Mouse (Mus musculus) heart, adult 2 months (tissue): ENCODE measurements around the gene Lrp3. TPM values are rescaled to one million over a fixed set of nuclear protein-coding genes. Genes with fewer than 3 reads are reported as not detected.
"Not testable (repeated sequence)": the region's sequence is repeated elsewhere in the genome, so short reads cannot be mapped to it uniquely, and the experiment has no call there.

Experiments used
- DNase-seq, 2 experiments: peaks; one replicate each; pipeline ENCODE4 v3.0.0; 2021
- H3K27ac ChIP-seq: fragments of 200-600 bp; 2 replicates; pipeline ENCODE4 v1.8.1; 2022
- H3K27me3 ChIP-seq: fragments of 200-500 bp; 2 replicates; pipeline ENCODE4 v1.6.1; 2012; ENCODE audit warnings: mild to moderate bottlenecking, low read length, inconsistent platforms, mixed read lengths; ENCODE audit not compliant: control insufficient read depth, insufficient read depth
- H3K36me3 ChIP-seq: fragments of 200-500 bp; 2 replicates; pipeline ENCODE4 v1.6.1; 2012; ENCODE audit warnings: low read length, inconsistent platforms; ENCODE audit not compliant: control insufficient read depth, insufficient read depth
- H3K4me1 ChIP-seq: fragments of 200-500 bp; 2 replicates; pipeline ENCODE4 v1.6.1; 2011; ENCODE audit warnings: low read length; ENCODE audit not compliant: control insufficient read depth, insufficient read depth
- H3K4me3 ChIP-seq: fragments of 200-600 bp; 2 replicates; pipeline ENCODE4 v1.8.1; 2022
- H3K79me2 ChIP-seq: fragments of 200-500 bp; replicated peaks from 2 replicates; pipeline ENCODE4 v1.6.1; 2012; ENCODE audit warnings: mild to moderate bottlenecking, inconsistent platforms, low read length, moderate library complexity, mixed read lengths; ENCODE audit not compliant: control insufficient read depth, insufficient read depth
- H3K9ac ChIP-seq: fragments of 200-500 bp; 2 replicates; pipeline ENCODE4 v1.6.1; 2012; ENCODE audit warnings: low read depth, mild to moderate bottlenecking, control low read depth, inconsistent platforms, low read length, mixed read lengths
- CTCF ChIP-seq: fragments of 200-600 bp; IDR thresholded peaks from 2 replicates; pipeline ENCODE4 v1.8.1; 2022; ENCODE audit warnings: antibody characterized with exemption, mild to moderate bottlenecking, moderate library complexity
- EP300 ChIP-seq: fragments of 200-500 bp; IDR thresholded peaks from 2 replicates; pipeline ENCODE4 v1.6.1; 2011; ENCODE audit warnings: low read depth, low read length, control low read depth; ENCODE audit not compliant: insufficient read depth
- POLR2A ChIP-seq: fragments of 200-500 bp; IDR thresholded peaks from 2 replicates; pipeline ENCODE4 v1.6.1; 2011; ENCODE audit warnings: mild to moderate bottlenecking, low read depth, low read length, control low read depth; ENCODE audit not compliant: insufficient read depth
- WGBS: fragments of 180-500 bp; shearing (Covaris S2); methylation state at CpG from one replicate; pipeline ENCODE4 v1.1.7; 2018; 5-methylcytosine and 5-hydroxymethylcytosine counted together
- intact Hi-C: fragments of 180-260 bp; cut with DNase I; formaldehyde crosslinking; loops from one replicate; pipeline ENCODE4 v1.15.1; 2025
- long read RNA-seq: library from polyadenylated mRNA; stranded (forward); transcript quantifications from one replicate; pipeline ENCODE4 v2.0.0, GENCODE M21; 2021
- polyA plus RNA-seq: library from polyadenylated mRNA; depleted of rRNA; stranded (reverse); fragments of >200 nt; gene quantifications from 2 replicates; pipeline ENCODE4 v1.2.3, GENCODE M21; 2012; rRNA removed
- total RNA-seq, 2 experiments: library from RNA; stranded (reverse); gene quantifications; 2 replicates each; pipeline ENCODE4 v1.2.3; 2021

The Lrp3 gene
- 1 to 10 TPM; 6.7 to 7.4 TPM for total RNA-seq
- polyA plus RNA-seq = 9.4 and 10.7 TPM in 2 replicates
- long read RNA-seq, full-length matches to known transcripts = 12 of 17 reads
- long read RNA-seq, partial matches to known transcripts = 2 of 17 reads
- long read RNA-seq, other reads (novel, unspliced or antisense) = 3 of 17 reads

GRCm38 (mm10) chr7:35215225-35215624, at the start of gene Lrp3:
Gene Lrp3, minus strand, starts transcription at chr7:35215498.
- no peak within 1 kb of the TSS for H3K27ac ChIP-seq
- H3K79me2 ChIP-seq = no peaks in the 10 kb centered on the region
- H3K36me3 ChIP-seq = no peaks in the 10 kb centered on the region
- WGBS = under 1% methylated on average over 50 of the region's 53 CpGs
- H3K27me3 ChIP-seq = no peaks in the 10 kb centered on the region
- intact Hi-C loops = no loop called here
- H3K4me3 ChIP-seq = peak within 1 kb of the TSS; percentile 48
- TF ChIP-seq EP300 (no peak), CTCF (no peak)
- peak within 1 kb of the TSS; percentile 74 for H3K9ac ChIP-seq
- no peaks in the 10 kb centered on the region for H3K4me1 ChIP-seq
- peak; percentile 81 to 84 for DNase-seq

DNA sequence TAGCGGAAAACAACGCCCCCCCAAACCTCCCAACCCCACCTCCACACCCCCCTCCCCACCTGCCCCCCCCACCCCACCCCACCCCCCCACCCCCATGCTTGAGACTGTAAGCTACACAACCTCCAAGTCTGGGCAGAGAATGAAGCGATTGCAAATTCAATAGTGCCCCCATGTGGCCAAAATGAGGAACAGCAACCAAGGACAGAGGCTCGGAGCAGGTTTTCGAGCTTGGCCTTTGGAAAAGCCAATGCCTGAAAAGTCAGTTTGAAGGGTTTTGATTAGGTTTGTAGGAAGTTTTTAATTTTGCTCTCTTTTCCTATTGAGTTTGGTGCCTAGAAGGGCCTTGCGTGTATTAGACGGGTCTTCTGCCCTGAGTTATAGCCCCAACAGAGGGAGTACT, 49.4 kb upstream of the Lrp3 start:
- DNase-seq = peak; percentile 39 to 45
- 13% methylated on average over 7 of the region's 7 CpGs for WGBS
- Histone ChIP-seq H3K4me3 (no peak overlapping the region), H3K27ac (no peak overlapping the region), H3K4me1 (peaks cover 2% of the 10 kb centered on the region; the same call in 1 of the 2 replicates), H3K79me2 (no peaks in the 10 kb centered on the region), H3K27me3 (no peaks in the 10 kb centered on the region), H3K36me3 (no peaks in the 10 kb centered on the region), H3K9ac (no peak overlapping the region)
- no peak for TF ChIP-seq EP300
- peak; percentile 74 for TF ChIP-seq CTCF
- intact Hi-C loops = loop anchor here (2.0 to 10.0 kb wide), 5 partner anchors 77 to 590 kb away; partner anchors contain the start of genes Cebpa and Slc7a10

DNA sequence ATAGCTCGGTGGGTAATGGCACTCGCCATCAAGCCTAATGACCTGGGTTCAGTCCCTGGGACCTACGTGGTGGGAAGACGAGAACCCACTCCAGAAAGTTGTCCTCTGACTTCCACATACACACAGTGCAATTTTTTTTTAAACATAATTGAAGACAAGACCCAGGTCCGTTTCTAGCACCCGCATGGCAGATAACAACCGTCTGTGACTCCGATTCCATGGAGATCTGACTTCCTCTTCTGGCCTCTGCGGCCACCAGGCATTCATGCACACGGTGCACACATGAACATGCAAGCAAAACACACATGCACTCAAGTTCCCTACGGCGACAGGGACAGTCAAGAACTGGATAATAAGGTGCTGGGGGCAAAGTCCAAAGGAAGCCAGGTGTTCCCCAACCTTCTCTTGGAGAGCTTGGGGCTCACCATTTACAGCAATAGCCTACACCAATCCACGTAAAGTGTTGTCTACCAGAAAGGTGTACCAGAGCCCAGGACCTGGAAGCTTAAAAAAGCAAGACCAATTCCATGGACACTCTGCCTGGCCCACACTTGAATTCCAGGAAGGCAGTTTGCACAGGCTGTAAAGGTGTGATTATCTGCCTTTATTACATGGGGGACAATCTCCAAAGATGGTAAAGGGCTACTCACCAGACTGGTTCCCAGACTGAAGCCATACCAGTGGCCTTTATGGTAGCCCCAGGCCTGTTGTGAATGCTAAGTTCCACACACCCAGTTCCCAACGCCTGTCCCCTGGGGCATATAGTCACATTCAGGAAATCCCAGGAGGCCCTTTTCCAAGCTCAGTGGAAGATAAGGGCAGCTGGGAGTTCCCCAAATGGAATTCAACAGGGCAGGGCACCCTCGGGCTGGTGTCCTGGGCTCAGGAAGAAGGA, 48.5 kb upstream of the Lrp3 start:
- WGBS = 72% methylated on average over 15 of the region's 15 CpGs
- Histone ChIP-seq H3K36me3 (no peaks in the 10 kb centered on the region), H3K27ac (no peak overlapping the region), H3K4me1 (no peaks in the 10 kb centered on the region), H3K79me2 (no peaks in the 10 kb centered on the region), H3K27me3 (no peaks in the 10 kb centered on the region), H3K9ac (no peak overlapping the region), H3K4me3 (no peak overlapping the region)
- intact Hi-C loops = loop anchor here (2.0 to 10.0 kb wide), 5 partner anchors 77 to 589 kb away; partner anchors contain the start of genes Cebpa and Slc7a10
- DNase-seq = no peak
- no peak for TF ChIP-seq POLR2A

DNA sequence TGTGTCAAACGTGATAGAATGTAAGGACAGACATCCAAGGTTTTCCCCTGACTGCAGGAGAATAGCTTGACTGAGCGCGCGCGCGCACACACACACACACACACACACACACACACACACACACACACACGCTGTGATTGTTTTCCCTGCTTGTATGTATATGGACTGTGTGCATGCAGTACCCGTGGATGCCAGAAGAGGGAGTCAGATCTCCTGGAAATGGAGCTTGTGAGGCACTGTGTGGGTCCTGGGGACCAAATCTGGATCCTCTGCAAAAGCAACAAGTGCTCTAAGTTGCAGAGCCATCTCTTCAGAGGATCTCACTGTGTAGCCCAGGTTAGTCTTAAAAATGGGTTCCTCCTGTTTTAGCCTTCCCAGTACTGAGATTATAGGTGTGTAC, 44.1 kb upstream of the Lrp3 start:
- H3K4me1 ChIP-seq = no peaks in the 10 kb centered on the region
- no peaks in the 10 kb centered on the region for H3K79me2 ChIP-seq
- H3K27ac ChIP-seq = no peak overlapping the region
- H3K4me3 ChIP-seq = no peak overlapping the region
- H3K36me3 ChIP-seq = no peaks in the 10 kb centered on the region
- TF ChIP-seq EP300 (no peak), CTCF (peak; percentile 33)
- intact Hi-C loops = no loop called here
- 87% methylated on average over 8 of the region's 8 CpGs for WGBS
- no peak overlapping the region for H3K9ac ChIP-seq
- no peak for DNase-seq
- H3K27me3 ChIP-seq = no peaks in the 10 kb centered on the region

DNA sequence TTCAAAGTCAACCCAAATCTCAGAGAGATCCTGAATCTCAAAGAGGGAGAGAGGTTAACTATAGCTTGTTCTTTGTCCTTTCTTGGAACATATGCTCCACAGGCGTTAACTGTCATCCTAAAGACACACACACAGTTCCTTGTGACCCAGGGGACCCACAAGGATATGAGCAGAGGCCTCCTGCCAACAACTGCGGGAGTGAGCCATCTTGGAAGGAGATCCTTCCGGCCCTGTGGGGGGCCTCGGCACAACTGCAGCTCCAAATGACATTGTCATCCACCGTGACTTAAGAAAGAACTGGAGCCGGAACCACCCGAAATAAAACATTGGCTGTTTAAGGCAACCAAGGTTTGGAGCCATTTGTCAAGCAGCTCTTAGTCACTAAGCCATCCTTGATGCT, 43.0 kb upstream of the Lrp3 start:
- intact Hi-C loops = no loop called here
- Histone ChIP-seq H3K36me3 (no peaks in the 10 kb centered on the region), H3K27ac (no peak overlapping the region), H3K79me2 (no peaks in the 10 kb centered on the region), H3K27me3 (no peaks in the 10 kb centered on the region), H3K4me3 (no peak overlapping the region), H3K4me1 (no peaks in the 10 kb centered on the region), H3K9ac (no peak overlapping the region)
- TF ChIP-seq POLR2A (no peak), CTCF (no peak), EP300 (no peak)
- no peak for DNase-seq
- WGBS = 36% methylated on average over 7 of the region's 7 CpGs

- peak in 1 of 2 experiments; percentile 18 for DNase-seq
- H3K27me3 ChIP-seq = no peaks in the 10 kb centered on the region; the same call in 1 of the 2 replicates
- H3K36me3 ChIP-seq = no peaks in the 10 kb centered on the region
- H3K4me1 ChIP-seq = no peaks in the 10 kb centered on the region; the same call in 1 of the 2 replicates
- TF ChIP-seq CTCF (peak; percentile 54), POLR2A (no peak), EP300 (no peak)
- 9% methylated on average over 13 of the region's 13 CpGs for WGBS
- no peak overlapping the region for H3K4me3 ChIP-seq
- no peak overlapping the region for H3K9ac ChIP-seq
- no peak overlapping the region for H3K27ac ChIP-seq
- intact Hi-C loops = no loop called here
- H3K79me2 ChIP-seq = no peaks in the 10 kb centered on the region
Observed at GRCm38 (mm10) chr7:35252041-35252558, 36.8 kb upstream of the Lrp3 start.

DNA sequence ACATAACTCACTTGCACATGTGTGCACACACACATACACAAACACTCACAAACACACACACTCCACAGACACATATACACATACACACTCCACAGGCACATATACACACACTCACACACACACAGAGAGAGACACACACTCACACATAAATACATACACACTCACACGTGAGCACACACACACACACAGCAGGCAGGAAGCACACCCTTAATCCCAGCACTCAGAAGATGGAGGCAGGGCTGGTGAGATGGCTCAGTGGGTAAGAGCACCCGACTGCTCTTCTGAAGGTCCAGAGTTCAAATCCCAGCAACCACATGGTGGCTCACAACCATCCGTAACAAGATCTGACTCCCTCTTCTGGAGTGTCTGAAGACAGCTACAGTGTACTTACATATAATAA, 22.6 kb upstream of the Lrp3 start:
- DNase-seq, H3K27me3 ChIP-seq, H3K9ac ChIP-seq, H3K4me1 ChIP-seq, H3K36me3 ChIP-seq, intact Hi-C loops, H3K79me2 ChIP-seq, H3K27ac ChIP-seq, H3K4me3 ChIP-seq: not testable (repeated sequence)
- 54% methylated on average over 3 of the region's 3 CpGs for WGBS
